Comparison of ENCODE assay signal across 18 mouse cellular contexts in the genomic region with DNA sequence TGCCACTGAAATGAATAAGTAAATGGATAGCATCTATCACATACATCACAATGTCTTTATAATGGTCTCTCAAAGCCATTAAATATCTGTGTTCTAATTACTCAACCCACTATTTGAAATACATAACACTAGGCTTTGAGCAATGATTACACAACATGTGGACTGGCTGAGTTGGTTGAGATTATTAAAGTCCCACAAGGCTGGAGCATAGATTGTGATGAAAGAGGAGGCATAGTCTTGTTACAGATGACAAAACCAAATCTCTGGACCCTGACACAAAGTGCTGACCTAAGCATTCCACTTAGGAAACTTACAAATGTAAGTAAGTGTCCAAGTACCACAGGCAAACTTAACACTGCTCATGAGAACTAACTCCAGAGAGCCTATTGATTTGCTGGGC.
"Had no signal": no experiment of that assay in that cellular context is flagged by ENCODE, and none has a peak within 500 bp of the region (broad histone marks: within the 10 kb centered on the region; RNA-seq: fewer than 3 reads in every experiment).

No protein-coding gene starts in this region.

- ATAC-seq: midbrain, embryonic 16.5 days had no signal

- H3K27ac ChIP-seq: midbrain, embryonic 10.5 days; midbrain, embryonic 12.5 days; neural tube, embryonic 13.5 days; neural tube, embryonic 15.5 days; stomach, embryonic 15.5 days; stomach, postnatal 0 days had no signal

- H3K27me3 ChIP-seq: midbrain, embryonic 12.5 days; neural tube, embryonic 13.5 days; neural tube, embryonic 15.5 days; stomach, embryonic 15.5 days had no signal

- H3K36me3 ChIP-seq: midbrain, embryonic 10.5 days; midbrain, embryonic 12.5 days; neural tube, embryonic 13.5 days; neural tube, embryonic 15.5 days; stomach, embryonic 15.5 days had no signal

- H3K4me3 ChIP-seq: midbrain, embryonic 10.5 days; midbrain, embryonic 12.5 days; myocyte; neural tube, embryonic 13.5 days; neural tube, embryonic 15.5 days; stomach, embryonic 15.5 days had no signal

- DNase-seq: lung, adult 18-20 months; lung, embryonic 14.5 days; lung, postnatal 14 days; lung, postnatal 4 days; midbrain, embryonic 14.5 days; retina, postnatal 1 day; right cerebral cortex, postnatal 14 days; thymus, adult 18-20 months; thymus, postnatal 14 days; thymus, postnatal 36 days had no signal

- H3K4me1 ChIP-seq: midbrain, embryonic 12.5 days; neural tube, embryonic 13.5 days; neural tube, embryonic 15.5 days had no signal

- H3K9me3 ChIP-seq: midbrain, embryonic 10.5 days; midbrain, embryonic 12.5 days; neural tube, embryonic 13.5 days; neural tube, embryonic 15.5 days; stomach, embryonic 15.5 days had no signal

- H3K4me2 ChIP-seq: lung, embryonic 14.5 days; midbrain, embryonic 12.5 days; neural tube, embryonic 13.5 days; neural tube, embryonic 15.5 days; stomach, embryonic 15.5 days had no signal

- H3K9ac ChIP-seq: lung, embryonic 14.5 days; midbrain, embryonic 12.5 days; neural tube, embryonic 13.5 days; neural tube, embryonic 15.5 days; stomach, embryonic 15.5 days had no signal
